Mouse (Mus musculus): ENCODE results near the gene Nwd1. TPM values are rescaled to one million over a fixed set of nuclear protein-coding genes. Genes with fewer than 3 reads are reported as not detected.

The Nwd1 gene
- polyA plus RNA-seq, 1 experiment: 25.2 TPM

DNA sequence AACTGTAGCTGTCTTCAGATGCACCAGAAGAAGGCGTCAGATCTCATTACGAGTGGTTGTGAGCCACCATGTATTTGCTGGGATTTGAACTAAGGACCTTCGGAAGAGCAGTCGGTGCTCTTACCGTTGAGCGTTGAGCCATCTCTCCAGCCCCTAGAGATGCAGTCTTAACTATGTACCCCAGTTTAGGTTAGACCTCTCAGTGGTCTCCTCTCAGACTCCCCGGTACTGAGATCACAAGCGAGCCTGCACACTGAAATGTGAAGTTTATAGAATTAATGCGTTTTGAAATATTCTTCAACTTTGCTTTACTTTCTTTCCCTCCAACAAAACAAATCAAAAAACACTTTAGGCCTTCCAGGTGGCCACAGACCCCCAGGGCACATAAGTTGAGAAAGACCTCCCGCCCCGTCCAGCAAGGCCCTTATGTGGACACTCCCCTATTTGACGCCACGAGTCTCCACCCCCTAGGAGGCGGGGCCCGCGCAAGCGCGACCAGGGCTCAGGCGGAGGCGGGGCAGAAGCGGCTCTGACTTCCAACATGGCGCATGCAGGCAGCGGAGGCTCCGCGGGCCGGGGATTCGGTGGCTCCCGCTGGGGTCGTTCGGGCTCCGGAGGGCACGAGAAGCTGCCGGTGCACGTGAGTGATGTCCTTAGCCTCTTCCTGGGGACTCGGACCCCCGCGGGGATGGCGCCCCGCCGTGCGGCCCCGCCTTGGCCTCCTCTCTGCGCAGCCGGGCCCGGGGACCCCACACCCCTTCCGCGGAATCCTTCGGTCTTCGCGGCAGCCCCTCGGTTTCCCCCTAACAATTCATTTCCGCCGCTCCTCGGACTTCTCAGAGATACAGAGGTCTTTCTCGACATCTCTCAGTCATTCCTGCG, 76.5 kb downstream of the Nwd1 start, which contains the start of gene Sin3b:
Sin3b (plus strand) TSS at position 517 of the 882 bp plus-strand sequence.
- H3K36me3 ChIP-seq (ENCODE audit: control insufficient read depth, insufficient read depth, low read length): peaks cover 30% of the 10 kb centered on the region
- peak; percentile 97 for DNase-seq
- TF ChIP-seq POLR2A (IDR thresholded peaks at IDR 0.05; ENCODE audit: control insufficient read depth, extremely low read depth, insufficient read depth, low read length, poor library complexity) (peak; percentile 90), CTCF (IDR thresholded peaks at IDR 0.05; ENCODE audit: borderline replicate concordance, control insufficient read depth, extremely low read depth, insufficient read depth, low read length, poor library complexity) (0 out of 2 replicates have a peak, but pooled peaks have one; percentile 18)
- 15% methylated on average over 56 of the region's 56 CpGs for WGBS
- peak within 1 kb of the TSS; percentile 88 for H3K4me3 ChIP-seq (ENCODE audit: control insufficient read depth, insufficient read depth, low read length)
- H3K27ac ChIP-seq (ENCODE audit: control insufficient read depth, insufficient read depth, low read length): no peak within 1 kb of the TSS; the same call in 1 of the 2 replicates
- no peaks in the 10 kb centered on the region for H3K27me3 ChIP-seq (ENCODE audit: control insufficient read depth, insufficient read depth, low read length)
- peaks cover 6% of the 10 kb centered on the region for H3K4me1 ChIP-seq (replicated peaks; ENCODE audit: control insufficient read depth, insufficient read depth, low read length)

DNA sequence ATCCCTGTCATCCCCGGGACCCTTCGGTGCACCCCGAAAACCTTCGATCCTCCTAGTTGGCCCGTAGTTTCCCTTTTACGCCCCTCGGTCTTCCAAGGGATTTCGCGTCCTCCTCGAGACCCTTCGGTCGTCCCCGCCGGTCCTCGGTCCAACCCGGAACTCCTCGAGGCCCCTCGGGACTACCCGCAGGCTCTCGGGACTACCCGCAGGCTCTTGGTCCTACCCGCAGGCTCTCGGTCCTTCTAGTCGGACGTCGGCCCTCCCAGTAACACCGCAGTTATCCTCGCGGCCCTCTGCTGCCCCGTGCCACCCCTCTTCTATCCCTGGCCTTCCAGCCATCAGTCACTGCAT, 77.1 kb downstream of the Nwd1 start:
- Histone ChIP-seq H3K27me3 (ENCODE audit: control insufficient read depth, insufficient read depth, low read length) (no peaks in the 10 kb centered on the region), H3K27ac (ENCODE audit: control insufficient read depth, insufficient read depth, low read length) (no peak overlapping the region), H3K36me3 (ENCODE audit: control insufficient read depth, insufficient read depth, low read length) (peaks cover 36% of the 10 kb centered on the region), H3K4me1 (replicated peaks; ENCODE audit: control insufficient read depth, insufficient read depth, low read length) (peaks cover 6% of the 10 kb centered on the region), H3K4me3 (ENCODE audit: control insufficient read depth, insufficient read depth, low read length) (peak overlapping the region; percentile 88)
- WGBS: 0% methylated on average over 30 of the region's 30 CpGs
- TF ChIP-seq POLR2A (IDR thresholded peaks at IDR 0.05; ENCODE audit: control insufficient read depth, extremely low read depth, insufficient read depth, low read length, poor library complexity): no peak
- no peak for TF ChIP-seq CTCF (IDR thresholded peaks at IDR 0.05; ENCODE audit: borderline replicate concordance, control insufficient read depth, extremely low read depth, insufficient read depth, low read length, poor library complexity)
- no peak for DNase-seq

DNA sequence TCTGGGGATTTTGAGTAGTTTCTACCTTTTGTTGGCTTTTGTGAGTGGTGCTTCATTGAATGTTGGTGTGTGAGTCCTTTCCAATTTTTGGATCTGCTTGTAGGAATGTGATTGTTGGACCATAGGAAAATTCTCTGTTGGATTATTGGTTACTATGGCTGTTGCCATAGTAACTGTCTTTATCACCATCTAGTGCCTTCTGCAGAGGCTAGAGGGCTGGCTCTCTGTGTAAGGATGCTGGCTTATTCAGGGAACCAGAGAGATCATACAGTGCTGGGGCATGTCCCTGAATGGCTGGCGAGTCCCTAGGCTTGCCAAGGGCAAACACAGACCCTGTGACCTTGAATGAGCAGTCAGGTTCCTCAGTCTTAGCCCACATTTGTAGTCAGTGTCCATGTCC, 82.1 kb downstream of the Nwd1 start:
- Histone ChIP-seq H3K4me1 (replicated peaks; ENCODE audit: control insufficient read depth, insufficient read depth, low read length) (peaks cover 6% of the 10 kb centered on the region), H3K36me3 (ENCODE audit: control insufficient read depth, insufficient read depth, low read length) (peaks cover 84% of the 10 kb centered on the region), H3K4me3 (ENCODE audit: control insufficient read depth, insufficient read depth, low read length) (no peak overlapping the region), H3K27me3 (ENCODE audit: control insufficient read depth, insufficient read depth, low read length) (no peaks in the 10 kb centered on the region), H3K27ac (ENCODE audit: control insufficient read depth, insufficient read depth, low read length) (no peak overlapping the region)
- DNase-seq: no peak
- TF ChIP-seq CTCF (IDR thresholded peaks at IDR 0.05; ENCODE audit: borderline replicate concordance, control insufficient read depth, extremely low read depth, insufficient read depth, low read length, poor library complexity) (no peak), POLR2A (IDR thresholded peaks at IDR 0.05; ENCODE audit: control insufficient read depth, extremely low read depth, insufficient read depth, low read length, poor library complexity) (no peak)
- WGBS: 97% methylated on average over 1 of the region's 1 CpGs

DNA sequence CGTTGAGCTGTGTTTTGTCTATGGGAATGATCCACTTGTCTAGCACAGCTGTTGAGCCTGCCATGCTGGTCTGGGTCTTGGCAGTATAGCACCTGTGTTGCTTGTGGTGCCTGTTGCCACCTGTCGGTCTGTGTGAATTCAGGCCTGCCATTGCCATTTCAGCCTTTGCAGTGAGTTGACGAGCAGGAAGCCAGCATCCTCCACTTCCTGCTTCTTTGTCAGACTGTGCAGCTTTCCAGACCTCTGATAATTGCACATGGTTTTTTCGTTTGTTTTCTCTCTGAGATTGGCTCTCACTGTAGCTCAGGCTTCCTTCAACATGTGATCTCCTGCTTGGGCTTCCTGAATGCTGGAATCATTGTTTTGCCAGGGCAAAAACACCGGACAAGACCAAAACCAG, 88.5 kb downstream of the Nwd1 start:
- TF ChIP-seq POLR2A (IDR thresholded peaks at IDR 0.05; ENCODE audit: control insufficient read depth, extremely low read depth, insufficient read depth, low read length, poor library complexity) (no peak), CTCF (IDR thresholded peaks at IDR 0.05; ENCODE audit: borderline replicate concordance, control insufficient read depth, extremely low read depth, insufficient read depth, low read length, poor library complexity) (no peak)
- H3K4me3 ChIP-seq (ENCODE audit: control insufficient read depth, insufficient read depth, low read length): no peak overlapping the region
- peak; percentile 68 for DNase-seq
- H3K4me1 ChIP-seq (replicated peaks; ENCODE audit: control insufficient read depth, insufficient read depth, low read length): peaks cover 22% of the 10 kb centered on the region
- no peaks in the 10 kb centered on the region for H3K27me3 ChIP-seq (ENCODE audit: control insufficient read depth, insufficient read depth, low read length)
- H3K27ac ChIP-seq (ENCODE audit: control insufficient read depth, insufficient read depth, low read length): peak overlapping the region; percentile 59
- WGBS: 38% methylated on average over 5 of the region's 5 CpGs
- H3K36me3 ChIP-seq (ENCODE audit: control insufficient read depth, insufficient read depth, low read length): peaks cover 52% of the 10 kb centered on the region

DNA sequence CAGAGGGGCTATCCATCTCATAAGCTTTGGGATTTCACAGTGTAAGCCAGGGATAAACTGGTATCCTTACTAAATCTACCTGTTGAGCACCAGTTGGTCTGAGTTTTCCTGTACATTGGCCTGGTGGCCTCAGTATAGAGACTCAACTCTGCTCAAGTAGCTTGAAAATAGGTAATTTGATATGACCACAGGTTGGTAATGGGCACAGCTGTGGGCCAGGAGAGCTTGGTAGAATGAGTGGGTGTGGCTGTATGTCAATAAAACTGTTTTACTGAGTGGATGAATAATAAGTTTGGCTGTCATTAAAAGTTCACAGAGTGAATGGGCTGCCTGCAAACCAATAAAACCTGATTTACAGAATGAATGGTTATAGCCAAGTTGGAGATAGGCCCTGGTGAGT, 90.4 kb downstream of the Nwd1 start:
- H3K36me3 ChIP-seq (ENCODE audit: control insufficient read depth, insufficient read depth, low read length): peaks cover 34% of the 10 kb centered on the region

DNA sequence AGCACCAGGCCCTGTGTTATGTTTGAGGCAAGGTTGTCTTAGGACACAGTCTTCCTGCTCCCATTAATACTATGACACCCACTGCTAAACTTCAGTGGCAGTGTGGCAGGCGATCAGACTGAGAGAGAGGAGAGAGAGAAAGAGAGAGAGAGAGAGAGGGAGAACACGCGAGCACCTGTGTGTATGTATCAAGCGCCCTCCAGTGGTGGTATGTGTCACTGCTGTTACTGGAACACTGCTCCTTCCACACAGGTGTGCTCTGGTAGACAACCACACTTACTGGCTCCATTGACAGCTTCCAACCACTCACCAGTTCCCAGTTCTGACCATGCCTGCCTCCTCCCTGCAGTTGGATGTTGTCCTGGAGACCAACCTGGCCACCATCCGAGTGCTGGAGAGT, 99.5 kb downstream of the Nwd1 start:
- no peaks in the 10 kb centered on the region for H3K27me3 ChIP-seq (ENCODE audit: control insufficient read depth, insufficient read depth, low read length)
- DNase-seq: peak; percentile 72
- H3K36me3 ChIP-seq (ENCODE audit: control insufficient read depth, insufficient read depth, low read length): peaks cover 63% of the 10 kb centered on the region
- peaks cover 11% of the 10 kb centered on the region for H3K4me1 ChIP-seq (replicated peaks; ENCODE audit: control insufficient read depth, insufficient read depth, low read length)
- no peak overlapping the region for H3K27ac ChIP-seq (ENCODE audit: control insufficient read depth, insufficient read depth, low read length)
- TF ChIP-seq CTCF (IDR thresholded peaks at IDR 0.05; ENCODE audit: borderline replicate concordance, control insufficient read depth, extremely low read depth, insufficient read depth, low read length, poor library complexity) (peak; percentile 56; the same call in 1 of the 2 replicates), POLR2A (IDR thresholded peaks at IDR 0.05; ENCODE audit: control insufficient read depth, extremely low read depth, insufficient read depth, low read length, poor library complexity) (no peak)
- no peak overlapping the region for H3K4me3 ChIP-seq (ENCODE audit: control insufficient read depth, insufficient read depth, low read length)
- 32% methylated on average over 5 of the region's 5 CpGs for WGBS

More for the DNA sequence above, 90.4 kb downstream of the Nwd1 start:
- H3K4me3 ChIP-seq (ENCODE audit: control insufficient read depth, insufficient read depth, low read length): no peak overlapping the region
- no peak for DNase-seq
- peaks cover 34% of the 10 kb centered on the region for H3K4me1 ChIP-seq (replicated peaks; ENCODE audit: control insufficient read depth, insufficient read depth, low read length)
- H3K27me3 ChIP-seq (ENCODE audit: control insufficient read depth, insufficient read depth, low read length): no peaks in the 10 kb centered on the region
- TF ChIP-seq CTCF (IDR thresholded peaks at IDR 0.05; ENCODE audit: borderline replicate concordance, control insufficient read depth, extremely low read depth, insufficient read depth, low read length, poor library complexity) (no peak), POLR2A (IDR thresholded peaks at IDR 0.05; ENCODE audit: control insufficient read depth, extremely low read depth, insufficient read depth, low read length, poor library complexity) (no peak)
- H3K27ac ChIP-seq (ENCODE audit: control insufficient read depth, insufficient read depth, low read length): no peak overlapping the region; the same call in 1 of the 2 replicates

All from thymus, adult 2 months (tissue).